Mouse (Mus musculus) testis, adult 2 months (tissue): Measurements from ENCODE around the gene Hic1.

ENCODE experiments used
- CTCF ChIP-seq: fragments of 200-500 bp; IDR thresholded peaks from 2 replicates; pipeline ENCODE4 v1.5.1; 2012; ENCODE audit warnings: low read depth, mild to moderate bottlenecking, inconsistent platforms, low read length, moderate library complexity; ENCODE audit not compliant: control insufficient read depth, insufficient read depth, insufficient replicate concordance
- POLR2A ChIP-seq: fragments of 200-500 bp; IDR thresholded peaks from 2 replicates; pipeline ENCODE4 v1.6.1; 2012; ENCODE audit warnings: low read depth, mild to moderate bottlenecking, inconsistent platforms, low read length, moderate library complexity; ENCODE audit not compliant: control insufficient read depth

DNA sequence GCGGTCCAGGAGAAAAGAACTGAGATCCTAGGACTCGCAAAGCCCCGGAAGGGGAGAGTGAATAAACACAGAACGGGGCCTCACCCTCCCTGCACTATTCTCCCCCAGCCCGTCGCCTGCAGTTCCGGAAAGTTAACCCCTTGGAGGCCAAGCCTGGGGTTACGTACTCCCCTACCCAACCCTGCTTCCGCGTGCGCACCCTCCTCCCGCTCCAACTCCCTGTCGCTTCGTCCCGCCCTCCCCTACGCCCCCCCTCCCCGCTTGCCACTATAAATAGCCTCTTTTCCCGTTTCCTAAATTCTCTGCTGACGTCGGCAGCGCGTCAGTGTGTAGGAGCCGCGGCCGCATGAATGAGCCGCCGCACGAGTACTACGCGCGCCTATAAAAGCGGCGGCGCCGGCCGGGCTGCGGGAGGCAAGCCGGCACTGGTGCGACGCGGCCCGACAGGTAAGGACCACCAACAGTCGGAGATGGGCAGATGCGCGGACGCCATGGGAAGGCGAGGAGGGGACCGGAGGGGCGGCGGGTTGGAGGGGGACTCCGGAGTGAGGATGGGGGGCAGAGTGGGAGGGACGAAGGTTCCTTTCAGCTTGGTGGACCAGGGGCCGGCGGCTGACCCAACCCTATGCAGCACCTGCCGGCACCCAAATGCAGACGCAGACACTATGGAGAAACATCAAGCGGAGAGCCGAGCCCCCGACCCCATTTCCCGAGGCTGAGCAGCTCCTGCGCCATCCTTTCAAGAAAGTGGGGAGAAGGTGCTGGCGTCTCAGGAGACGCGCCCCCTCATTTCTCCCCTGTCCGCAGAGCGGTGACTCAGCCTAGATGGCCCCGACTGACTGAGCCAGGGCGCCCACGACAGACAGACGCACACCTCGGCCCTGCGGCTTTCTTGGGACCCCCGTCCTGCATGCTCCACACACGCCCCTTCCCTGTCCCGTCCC is 3.1 kb upstream of the Hic1 start:
- no peak; the same call in none of the 2 replicates for TF ChIP-seq POLR2A
- no peak for TF ChIP-seq CTCF
